Mouse (Mus musculus) embryonic facial prominence, embryonic 11.5 days (tissue): ENCODE measurements around the gene Sgms1. TPM values are rescaled to one million over a fixed set of nuclear protein-coding genes. Genes with fewer than 3 reads are reported as not detected.
"Not testable (repeated sequence)": the region's sequence is repeated elsewhere in the genome, so short reads cannot be mapped to it uniquely, and the experiment has no call there.

ENCODE experiments used
- ATAC-seq: fragments of 200-750 bp; cut with Nextera tagmentation; replicated peaks from 2 replicates; pipeline ENCODE4 v1.8.0; 2017; ENCODE audit warnings: low read depth; ENCODE audit not compliant: insufficient number of reproducible peaks, low FRiP score, low TSS enrichment
- DNase-seq: peaks from one replicate; pipeline ENCODE4 v3.0.0-alpha.2; 2015; ENCODE audit warnings: low spot score
- H3K27ac ChIP-seq: fragments of 300-500 bp; sonication (generic); replicated peaks from 2 replicates; pipeline ENCODE4 v1.5.1; 2014; ENCODE audit warnings: mild to moderate bottlenecking, low read depth, low read length, control low read depth
- H3K27me3 ChIP-seq: fragments of 300-500 bp; sonication (generic); 2 replicates; pipeline ENCODE4 v1.6.1; 2014; ENCODE audit warnings: mild to moderate bottlenecking, low read length, moderate library complexity, mixed read lengths; ENCODE audit not compliant: control insufficient read depth, insufficient read depth
- H3K36me3 ChIP-seq: fragments of 300-500 bp; sonication (generic); replicated peaks from 2 replicates; pipeline ENCODE4 v1.6.1; 2014; ENCODE audit warnings: low read depth, mild to moderate bottlenecking, low read length, moderate library complexity, mixed read lengths; ENCODE audit not compliant: control insufficient read depth, insufficient read depth
- H3K4me1 ChIP-seq: fragments of 300-500 bp; sonication (generic); 2 replicates; pipeline ENCODE4 v1.6.1; 2014; ENCODE audit warnings: low read length, mixed read lengths; ENCODE audit not compliant: control insufficient read depth, insufficient read depth
- H3K4me2 ChIP-seq: fragments of 300-500 bp; sonication (generic); 2 replicates; pipeline ENCODE4 v1.6.1; 2014; ENCODE audit warnings: low read depth, mild to moderate bottlenecking, control low read depth, low read length, moderate library complexity
- H3K4me3 ChIP-seq: fragments of 300-500 bp; sonication (generic); 2 replicates; pipeline ENCODE4 v1.5.1; 2014; ENCODE audit warnings: low read depth, low read length, control low read depth
- H3K9ac ChIP-seq: fragments of 300-500 bp; sonication (generic); replicated peaks from 2 replicates; pipeline ENCODE4 v1.6.1; 2014; ENCODE audit warnings: mild to moderate bottlenecking, control low read depth, low read length
- H3K9me3 ChIP-seq: fragments of 300-500 bp; sonication (generic); replicated peaks from 2 replicates; pipeline ENCODE4 v1.6.1; 2016; ENCODE audit warnings: mild to moderate bottlenecking, low read length, inconsistent platforms, mixed read lengths; ENCODE audit not compliant: control insufficient read depth
- WGBS: fragments of 180-500 bp; shearing (Covaris S2); extraction: QIAGEN DNeasy Blood & Tissue Kit; methylation state at CpG from one replicate; pipeline ENCODE4 v1.1.7; 2014; 5-methylcytosine and 5-hydroxymethylcytosine counted together
- polyA plus RNA-seq: library from polyadenylated mRNA; unstranded; fragments of >200 nt; fragmentation: Nextera tagmentation; extraction: Ambion mirVana; gene quantifications from 2 replicates; pipeline ENCODE4 v1.2.1, GENCODE M21; 2014

Sgms1 gene
- polyA plus RNA-seq, 1 experiment from 2014 or later: 12.2 TPM

DNA sequence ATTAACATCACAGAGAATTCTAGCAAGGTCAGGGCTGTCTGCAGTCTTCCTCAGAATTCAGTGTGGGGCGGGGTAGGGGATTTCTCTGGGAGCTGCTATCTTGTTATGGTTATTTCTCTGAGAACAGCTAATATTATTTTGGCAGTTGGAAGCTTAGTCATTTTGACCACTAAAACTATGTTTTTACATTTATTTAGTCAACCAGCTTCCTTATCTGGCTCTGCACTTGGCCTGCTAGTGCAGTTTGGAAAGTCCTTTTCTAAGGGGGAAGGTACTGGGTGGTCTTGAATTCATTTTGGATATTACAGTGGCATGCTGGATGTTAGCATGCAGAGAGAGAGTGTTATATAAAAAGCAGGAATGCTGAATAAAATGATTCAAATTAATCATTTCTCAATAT, 72.2 kb downstream of the Sgms1 start:
- DNase-seq, H3K36me3 ChIP-seq, H3K4me1 ChIP-seq, H3K27ac ChIP-seq, H3K4me2 ChIP-seq, H3K27me3 ChIP-seq, H3K9ac ChIP-seq, H3K4me3 ChIP-seq, ATAC-seq, H3K9me3 ChIP-seq: not testable (repeated sequence)
- 84% methylated on average over 1 of the region's 1 CpGs for WGBS

DNA sequence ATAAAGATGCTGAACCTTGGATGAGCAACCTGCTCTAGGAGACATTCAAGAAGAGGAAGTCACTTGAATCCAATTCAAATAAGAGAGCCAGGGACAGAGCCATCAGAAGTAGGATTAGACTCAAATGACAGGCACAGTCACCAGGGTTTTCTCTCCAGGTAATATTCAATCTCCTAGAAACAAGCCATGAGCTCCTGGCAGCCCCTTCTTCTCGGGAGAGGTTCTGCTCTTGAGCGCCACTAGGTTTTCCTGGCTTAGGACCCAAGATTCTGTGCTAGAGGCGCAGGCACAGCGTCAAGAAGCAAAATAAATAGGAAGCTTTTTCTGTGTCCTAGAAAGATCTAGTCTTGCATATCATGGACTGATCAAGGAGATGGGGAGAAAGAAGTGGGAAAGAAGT, 76.2 kb downstream of the Sgms1 start:
- no peaks in the 10 kb centered on the region for H3K4me1 ChIP-seq
- H3K36me3 ChIP-seq: no peaks in the 10 kb centered on the region
- ATAC-seq (no peak), DNase-seq (no peak)
- no peak overlapping the region for H3K4me2 ChIP-seq
- WGBS: 86% methylated on average over 4 of the region's 4 CpGs
- no peak overlapping the region for H3K4me3 ChIP-seq
- no peak overlapping the region for H3K27ac ChIP-seq
- no peaks in the 10 kb centered on the region for H3K27me3 ChIP-seq
- no peaks in the 10 kb centered on the region for H3K9me3 ChIP-seq
- H3K9ac ChIP-seq: no peak overlapping the region

DNA sequence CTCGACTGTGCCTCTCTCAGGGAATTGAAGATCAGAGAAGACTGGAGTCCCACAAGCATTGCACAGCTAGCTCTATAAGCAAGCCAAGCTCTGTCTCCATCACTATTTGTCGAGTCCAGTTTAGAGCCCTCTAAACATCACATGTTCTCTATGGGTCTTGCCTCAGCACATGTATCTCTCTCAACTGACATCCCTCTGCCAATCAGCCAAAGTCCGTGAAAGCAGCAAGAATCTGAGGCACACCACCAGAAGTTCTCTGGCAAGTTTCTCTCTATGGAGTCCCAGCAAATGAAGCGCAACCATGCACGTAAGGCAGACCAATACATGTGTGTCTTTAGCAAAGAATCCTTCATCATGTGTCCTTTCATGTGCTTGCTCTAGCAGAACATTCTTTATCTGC, 77.8 kb downstream of the Sgms1 start:
- H3K27me3 ChIP-seq: no peaks in the 10 kb centered on the region
- H3K4me1 ChIP-seq: no peaks in the 10 kb centered on the region
- DNase-seq: no peak
- H3K4me3 ChIP-seq: no peak overlapping the region
- ATAC-seq: no peak
- WGBS: 92% methylated on average over 5 of the region's 5 CpGs
- H3K27ac ChIP-seq: no peak overlapping the region
- no peaks in the 10 kb centered on the region for H3K9me3 ChIP-seq
- H3K36me3 ChIP-seq: no peaks in the 10 kb centered on the region
- H3K4me2 ChIP-seq: no peak overlapping the region
- no peak overlapping the region for H3K9ac ChIP-seq

DNA sequence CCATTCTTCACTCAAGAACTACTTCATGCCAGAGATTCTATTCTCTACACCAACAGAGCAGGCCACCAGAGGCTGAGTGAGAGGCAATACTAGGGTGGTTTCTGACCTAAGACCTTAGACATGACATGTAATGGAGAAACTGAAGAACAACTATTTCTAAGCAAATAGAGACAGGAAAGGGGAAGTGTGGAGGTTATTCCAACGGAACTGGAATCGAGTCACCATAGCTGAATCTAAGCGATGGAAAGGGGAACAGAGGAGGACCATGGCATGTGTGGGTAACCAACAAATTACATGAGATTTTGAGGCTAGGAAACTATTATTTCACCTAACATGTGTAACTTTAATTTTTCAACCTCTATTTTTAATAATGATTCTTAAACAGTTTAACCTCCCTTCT, 78.5 kb downstream of the Sgms1 start:
- Histone ChIP-seq H3K9me3 (no peaks in the 10 kb centered on the region), H3K36me3 (no peaks in the 10 kb centered on the region), H3K9ac (no peak overlapping the region), H3K4me2 (no peak overlapping the region), H3K27me3 (no peaks in the 10 kb centered on the region), H3K27ac (no peak overlapping the region), H3K4me3 (no peak overlapping the region), H3K4me1 (no peaks in the 10 kb centered on the region)
- ATAC-seq: no peak
- WGBS: 91% methylated on average over 3 of the region's 3 CpGs
- no peak for DNase-seq

DNA sequence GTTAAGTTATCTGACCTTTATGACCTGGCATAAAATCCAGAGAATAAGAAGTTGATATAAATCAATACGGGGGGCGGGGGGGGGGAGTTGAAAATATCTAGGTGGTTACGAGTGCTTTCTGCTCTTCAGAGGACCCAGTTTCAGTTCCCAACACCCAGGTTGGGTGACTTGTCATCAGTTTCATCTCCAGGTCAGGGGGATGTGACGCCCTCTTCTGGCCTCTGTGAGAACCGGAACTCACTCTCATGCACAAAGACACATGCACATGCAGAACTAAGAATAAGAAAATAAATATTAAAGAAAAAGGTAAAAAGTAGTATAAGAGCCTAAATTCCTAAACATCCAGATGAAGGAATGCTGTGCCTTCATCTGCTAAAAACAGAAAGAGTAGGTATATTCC, 79.0 kb downstream of the Sgms1 start:
- Histone ChIP-seq H3K9ac (no peak overlapping the region), H3K9me3 (no peaks in the 10 kb centered on the region), H3K4me3 (no peak overlapping the region), H3K4me1 (no peaks in the 10 kb centered on the region), H3K27ac (no peak overlapping the region), H3K36me3 (no peaks in the 10 kb centered on the region), H3K4me2 (no peak overlapping the region), H3K27me3 (no peaks in the 10 kb centered on the region)
- DNase-seq: no peak
- no peak for ATAC-seq
- 94% methylated on average over 5 of the region's 5 CpGs for whole genome bisulfite sequencing

DNA sequence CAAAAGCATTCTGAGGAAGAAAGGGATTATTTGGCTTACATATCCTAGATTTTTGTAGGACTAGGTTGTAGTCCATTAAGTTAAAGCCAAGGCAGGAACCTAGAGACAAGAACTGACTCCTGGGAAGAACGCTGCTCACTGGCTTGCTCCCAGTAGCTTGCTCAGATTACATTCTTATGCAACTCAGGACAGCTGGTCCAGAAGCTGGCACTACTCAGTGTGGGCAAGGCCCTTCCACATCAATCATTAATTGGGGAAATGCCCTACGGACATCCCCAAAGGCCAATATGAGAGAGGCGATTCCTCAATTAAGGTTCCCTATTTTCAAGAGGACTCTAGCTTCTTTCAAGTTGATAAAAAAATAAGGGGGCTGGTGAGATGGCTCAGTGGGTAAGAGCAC, 80.2 kb downstream of the Sgms1 start:
- Histone ChIP-seq H3K27ac (no peak overlapping the region), H3K4me3 (no peak overlapping the region), H3K4me1 (no peaks in the 10 kb centered on the region), H3K27me3 (no peaks in the 10 kb centered on the region), H3K36me3 (no peaks in the 10 kb centered on the region), H3K9ac (no peak overlapping the region), H3K9me3 (no peaks in the 10 kb centered on the region), H3K4me2 (no peak overlapping the region)
- ATAC-seq (no peak), DNase-seq (no peak)
- 84% methylated on average over 3 of the region's 3 CpGs for WGBS

DNA sequence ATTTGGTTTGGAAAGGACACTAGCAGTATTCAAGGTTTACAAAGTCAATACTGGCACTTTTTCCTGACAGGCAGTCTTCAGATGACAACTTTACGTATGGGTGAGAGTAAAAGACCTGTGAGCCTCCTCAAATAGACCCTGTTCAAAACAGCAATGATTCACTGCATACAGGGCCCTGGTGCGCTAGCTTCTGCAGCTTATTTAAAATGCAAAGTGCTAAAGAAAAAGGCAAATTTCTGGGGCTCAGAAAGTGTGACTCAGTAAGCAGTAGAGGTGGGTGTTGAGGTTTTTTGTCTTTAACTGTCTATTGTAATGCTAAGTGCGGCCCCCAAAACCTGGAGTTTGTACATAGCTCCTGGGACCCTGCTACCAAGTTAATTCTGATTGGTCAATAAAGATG, 81.2 kb downstream of the Sgms1 start:
- no peak for ATAC-seq
- no peak overlapping the region for H3K27ac ChIP-seq
- WGBS: 87% methylated on average over 3 of the region's 3 CpGs

DNA sequence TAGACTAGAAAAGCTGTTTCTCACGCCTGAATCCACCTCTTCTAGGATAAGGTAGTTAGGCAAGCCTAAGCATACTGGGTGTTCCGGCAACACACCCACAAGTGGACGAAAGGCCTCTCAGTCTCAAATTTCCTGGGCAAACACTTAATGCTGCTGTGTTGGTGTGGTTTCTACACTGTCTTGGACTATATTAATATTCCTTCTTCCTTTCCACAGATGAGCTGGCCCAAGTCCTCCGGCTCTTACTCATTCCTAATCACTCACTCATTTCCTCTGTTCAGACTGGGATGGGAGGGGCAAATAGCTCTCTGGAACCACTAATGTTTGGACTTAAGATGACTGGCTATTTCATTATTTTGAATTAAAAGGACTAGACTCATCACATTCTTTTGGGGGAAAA, 84.6 kb downstream of the Sgms1 start:
- H3K4me2 ChIP-seq: no peak overlapping the region
- H3K27ac ChIP-seq: no peak overlapping the region
- DNase-seq (no peak), ATAC-seq (no peak)
- H3K4me1 ChIP-seq: no peaks in the 10 kb centered on the region
- no peak overlapping the region for H3K9ac ChIP-seq
- no peaks in the 10 kb centered on the region for H3K36me3 ChIP-seq
- H3K27me3 ChIP-seq: no peaks in the 10 kb centered on the region
- H3K9me3 ChIP-seq: no peaks in the 10 kb centered on the region
- no peak overlapping the region for H3K4me3 ChIP-seq
- 51% methylated on average over 4 of the region's 4 CpGs for WGBS

More for the DNA sequence above, 81.2 kb downstream of the Sgms1 start:
- H3K9ac ChIP-seq: no peak overlapping the region
- DNase-seq: no peak
- no peaks in the 10 kb centered on the region for H3K4me1 ChIP-seq
- H3K27me3 ChIP-seq: no peaks in the 10 kb centered on the region
- H3K9me3 ChIP-seq: no peaks in the 10 kb centered on the region
- H3K4me2 ChIP-seq: no peak overlapping the region
- no peaks in the 10 kb centered on the region for H3K36me3 ChIP-seq
- H3K4me3 ChIP-seq: no peak overlapping the region
